Mouse (Mus musculus): ENCODE results near the gene Ints11. TPM values are rescaled to one million over a fixed set of nuclear protein-coding genes. Genes with fewer than 3 reads are reported as not detected.

Gene Ints11
- polyA plus RNA-seq, 1 experiment from 2014 or later = 92.8 TPM

- Histone ChIP-seq H3K9me3 (replicated peaks; ENCODE audit: control insufficient read depth, low read length) (no peaks in the 10 kb centered on the region), H3K4me1 (ENCODE audit: control insufficient read depth, insufficient read depth, low read length) (peaks cover 5% of the 10 kb centered on the region), H3K9ac (replicated peaks; ENCODE audit: low read length) (no peak overlapping the region), H3K27ac (replicated peaks; ENCODE audit: low read depth, low read length) (no peak overlapping the region), H3K36me3 (replicated peaks; ENCODE audit: control insufficient read depth, insufficient read depth, low read depth, low read length) (no peaks in the 10 kb centered on the region), H3K4me3 (ENCODE audit: low read depth, low read length) (no peak overlapping the region), H3K4me2 (ENCODE audit: low read depth, low read length) (no peak overlapping the region), H3K27me3 (ENCODE audit: control insufficient read depth, insufficient read depth, low read length) (no peaks in the 10 kb centered on the region)
- 82% methylated on average over 4 of the region's 4 CpGs for WGBS
- DNase-seq (ENCODE audit: low spot score) = no peak
- ATAC-seq (replicated peaks; ENCODE audit: insufficient number of reproducible peaks, low FRiP score, low TSS enrichment, low read depth) = no peak
Measured at GRCm38 (mm10) chr4:155833234-155833633, 36.1 kb upstream of the Ints11 start.

- no peak overlapping the region for H3K4me2 ChIP-seq (ENCODE audit: low read depth, low read length)
Measured at GRCm38 (mm10) chr4:155833836-155834235, 35.5 kb upstream of the Ints11 start.

GRCm38 (mm10) chr4:155837404-155838010 lies 31.8 kb upstream of the Ints11 start:
- no peaks in the 10 kb centered on the region for H3K27me3 ChIP-seq (ENCODE audit: control insufficient read depth, insufficient read depth, low read length)
- no peak overlapping the region for H3K4me3 ChIP-seq (ENCODE audit: low read depth, low read length)
- no peak overlapping the region for H3K27ac ChIP-seq (replicated peaks; ENCODE audit: low read depth, low read length)
- DNase-seq (ENCODE audit: low spot score) (no peak), ATAC-seq (replicated peaks; ENCODE audit: insufficient number of reproducible peaks, low FRiP score, low TSS enrichment, low read depth) (no peak)
- 81% methylated on average over 11 of the region's 11 CpGs for WGBS
- H3K9ac ChIP-seq (replicated peaks; ENCODE audit: low read length) = no peak overlapping the region
- H3K4me1 ChIP-seq (ENCODE audit: control insufficient read depth, insufficient read depth, low read length) = peaks cover 7% of the 10 kb centered on the region
- no peaks in the 10 kb centered on the region for H3K36me3 ChIP-seq (replicated peaks; ENCODE audit: control insufficient read depth, insufficient read depth, low read depth, low read length)
- no peak overlapping the region for H3K4me2 ChIP-seq (ENCODE audit: low read depth, low read length)
- H3K9me3 ChIP-seq (replicated peaks; ENCODE audit: control insufficient read depth, low read length) = no peaks in the 10 kb centered on the region

More at GRCm38 (mm10) chr4:155833836-155834235, 35.5 kb upstream of the Ints11 start:
- H3K9me3 ChIP-seq (replicated peaks; ENCODE audit: control insufficient read depth, low read length) = no peaks in the 10 kb centered on the region
- H3K27me3 ChIP-seq (ENCODE audit: control insufficient read depth, insufficient read depth, low read length) = no peaks in the 10 kb centered on the region
- peaks cover 5% of the 10 kb centered on the region for H3K4me1 ChIP-seq (ENCODE audit: control insufficient read depth, insufficient read depth, low read length)
- no peak overlapping the region for H3K4me3 ChIP-seq (ENCODE audit: low read depth, low read length)
- WGBS = 40% methylated on average over 2 of the region's 2 CpGs
- H3K36me3 ChIP-seq (replicated peaks; ENCODE audit: control insufficient read depth, insufficient read depth, low read depth, low read length) = no peaks in the 10 kb centered on the region
- H3K27ac ChIP-seq (replicated peaks; ENCODE audit: low read depth, low read length) = no peak overlapping the region
- H3K9ac ChIP-seq (replicated peaks; ENCODE audit: low read length) = no peak overlapping the region
- ATAC-seq (replicated peaks; ENCODE audit: insufficient number of reproducible peaks, low FRiP score, low TSS enrichment, low read depth) = peak; percentile 49; the same call in 1 of the 2 replicates
- DNase-seq (ENCODE audit: low spot score) = peak; percentile 83

GRCm38 (mm10) chr4:155838187-155839153 lies 30.9 kb upstream of the Ints11 start:
- no peak overlapping the region for H3K4me2 ChIP-seq (ENCODE audit: low read depth, low read length)

GRCm38 (mm10) chr4:155839483-155839910 lies 29.8 kb upstream of the Ints11 start, which contains the start of gene Mxra8:
TSS of gene Mxra8 (plus strand) at chr4:155839680.
- Histone ChIP-seq H3K36me3 (replicated peaks; ENCODE audit: control insufficient read depth, insufficient read depth, low read depth, low read length) (no peaks in the 10 kb centered on the region), H3K9ac (replicated peaks; ENCODE audit: low read length) (peak within 1 kb of the TSS; percentile 59), H3K4me2 (ENCODE audit: low read depth, low read length) (peak within 1 kb of the TSS; percentile 86), H3K27ac (replicated peaks; ENCODE audit: low read depth, low read length) (peak within 1 kb of the TSS; percentile 53; the same call in 1 of the 2 replicates), H3K27me3 (ENCODE audit: control insufficient read depth, insufficient read depth, low read length) (no peaks in the 10 kb centered on the region), H3K4me3 (ENCODE audit: low read depth, low read length) (peak within 1 kb of the TSS; percentile 48), H3K4me1 (ENCODE audit: control insufficient read depth, insufficient read depth, low read length) (peaks cover 6% of the 10 kb centered on the region), H3K9me3 (replicated peaks; ENCODE audit: control insufficient read depth, low read length) (no peaks in the 10 kb centered on the region)
- under 1% methylated on average over 16 of the region's 16 CpGs for WGBS
- peak; percentile 85 for ATAC-seq (replicated peaks; ENCODE audit: insufficient number of reproducible peaks, low FRiP score, low TSS enrichment, low read depth)
- DNase-seq (ENCODE audit: low spot score) = peak; percentile 83

More at GRCm38 (mm10) chr4:155838187-155839153, 30.9 kb upstream of the Ints11 start:
- Histone ChIP-seq H3K9ac (replicated peaks; ENCODE audit: low read length) (no peak overlapping the region; the same call in 1 of the 2 replicates), H3K9me3 (replicated peaks; ENCODE audit: control insufficient read depth, low read length) (no peaks in the 10 kb centered on the region), H3K27me3 (ENCODE audit: control insufficient read depth, insufficient read depth, low read length) (no peaks in the 10 kb centered on the region), H3K36me3 (replicated peaks; ENCODE audit: control insufficient read depth, insufficient read depth, low read depth, low read length) (no peaks in the 10 kb centered on the region), H3K4me3 (ENCODE audit: low read depth, low read length) (no peak overlapping the region), H3K4me1 (ENCODE audit: control insufficient read depth, insufficient read depth, low read length) (peaks cover 6% of the 10 kb centered on the region), H3K27ac (replicated peaks; ENCODE audit: low read depth, low read length) (no peak overlapping the region)
- no peak for DNase-seq (ENCODE audit: low spot score)
- ATAC-seq (replicated peaks; ENCODE audit: insufficient number of reproducible peaks, low FRiP score, low TSS enrichment, low read depth) = no peak
- WGBS = 60% methylated on average over 8 of the region's 8 CpGs

GRCm38 (mm10) chr4:155840076-155841002 lies 29.0 kb upstream of the Ints11 start:
- H3K4me2 ChIP-seq (ENCODE audit: low read depth, low read length) = peak overlapping the region; percentile 86
- peak overlapping the region; percentile 48 for H3K4me3 ChIP-seq (ENCODE audit: low read depth, low read length)
- peak overlapping the region; percentile 59 for H3K9ac ChIP-seq (replicated peaks; ENCODE audit: low read length)
- no peak for DNase-seq (ENCODE audit: low spot score)
- H3K36me3 ChIP-seq (replicated peaks; ENCODE audit: control insufficient read depth, insufficient read depth, low read depth, low read length) = no peaks in the 10 kb centered on the region
- peak; percentile 32; the same call in 1 of the 2 replicates for ATAC-seq (replicated peaks; ENCODE audit: insufficient number of reproducible peaks, low FRiP score, low TSS enrichment, low read depth)
- no peaks in the 10 kb centered on the region for H3K27me3 ChIP-seq (ENCODE audit: control insufficient read depth, insufficient read depth, low read length)
- H3K4me1 ChIP-seq (ENCODE audit: control insufficient read depth, insufficient read depth, low read length) = peaks cover 6% of the 10 kb centered on the region
- no peaks in the 10 kb centered on the region for H3K9me3 ChIP-seq (replicated peaks; ENCODE audit: control insufficient read depth, low read length)
- 7% methylated on average over 8 of the region's 8 CpGs for WGBS
- no peak overlapping the region for H3K27ac ChIP-seq (replicated peaks; ENCODE audit: low read depth, low read length)

- peak; percentile 57; the same call in 1 of the 2 replicates for ATAC-seq (replicated peaks; ENCODE audit: insufficient number of reproducible peaks, low FRiP score, low TSS enrichment, low read depth)
- no peaks in the 10 kb centered on the region for H3K9me3 ChIP-seq (replicated peaks; ENCODE audit: control insufficient read depth, low read length)
- peak overlapping the region; percentile 59 for H3K9ac ChIP-seq (replicated peaks; ENCODE audit: low read length)
- no peak overlapping the region for H3K27ac ChIP-seq (replicated peaks; ENCODE audit: low read depth, low read length)
- DNase-seq (ENCODE audit: low spot score) = peak; percentile 68
- H3K36me3 ChIP-seq (replicated peaks; ENCODE audit: control insufficient read depth, insufficient read depth, low read depth, low read length) = no peaks in the 10 kb centered on the region
- H3K4me1 ChIP-seq (ENCODE audit: control insufficient read depth, insufficient read depth, low read length) = peaks cover 6% of the 10 kb centered on the region
- peak overlapping the region; percentile 48 for H3K4me3 ChIP-seq (ENCODE audit: low read depth, low read length)
- H3K4me2 ChIP-seq (ENCODE audit: low read depth, low read length) = peak overlapping the region; percentile 86
- H3K27me3 ChIP-seq (ENCODE audit: control insufficient read depth, insufficient read depth, low read length) = no peaks in the 10 kb centered on the region
- WGBS = 1% methylated on average over 32 of the region's 32 CpGs
Measured at GRCm38 (mm10) chr4:155841003-155841454, 28.3 kb upstream of the Ints11 start.
